Mouse (Mus musculus): Measurements from ENCODE around the gene C1qtnf2. TPM values are rescaled to one million over a fixed set of nuclear protein-coding genes. Genes with fewer than 3 reads are reported as not detected.

C1qtnf2 gene
- polyA plus RNA-seq, 1 experiment from 2014 or later = 0.54 TPM

DNA sequence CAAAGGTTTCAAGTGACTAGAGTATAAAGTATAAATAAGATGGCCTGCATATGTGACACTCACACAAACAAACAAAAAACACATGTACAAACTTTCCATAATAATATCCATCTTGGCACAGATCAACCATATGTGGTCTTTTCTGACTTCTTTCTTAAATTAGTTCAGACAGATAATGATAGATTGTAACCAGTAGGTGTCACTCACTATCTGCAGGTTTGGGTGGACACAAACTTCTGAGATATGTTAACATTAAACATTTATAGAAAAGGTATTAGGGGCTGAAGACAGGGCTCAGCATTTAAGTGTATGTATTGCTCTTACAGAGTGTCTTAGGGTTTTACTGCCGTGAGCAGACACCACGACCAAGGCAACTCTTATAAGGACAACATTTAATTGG is 21.8 kb upstream of the C1qtnf2 start:
- DNase-seq (no peak), ATAC-seq (ENCODE audit: low read depth) (no peak)
- H3K4me3 ChIP-seq (replicated peaks) = no peak overlapping the region
- H3K9ac ChIP-seq = no peak overlapping the region
- H3K4me1 ChIP-seq (replicated peaks) = no peaks in the 10 kb centered on the region
- no peak overlapping the region for H3K4me2 ChIP-seq
- peaks cover 5% of the 10 kb centered on the region for H3K36me3 ChIP-seq
- H3K27ac ChIP-seq = no peak overlapping the region
- H3K9me3 ChIP-seq (replicated peaks) = no peaks in the 10 kb centered on the region
- 43% methylated on average over 2 of the region's 2 CpGs for WGBS (ENCODE audit: insufficient replicate concordance)
- no peaks in the 10 kb centered on the region for H3K27me3 ChIP-seq

DNA sequence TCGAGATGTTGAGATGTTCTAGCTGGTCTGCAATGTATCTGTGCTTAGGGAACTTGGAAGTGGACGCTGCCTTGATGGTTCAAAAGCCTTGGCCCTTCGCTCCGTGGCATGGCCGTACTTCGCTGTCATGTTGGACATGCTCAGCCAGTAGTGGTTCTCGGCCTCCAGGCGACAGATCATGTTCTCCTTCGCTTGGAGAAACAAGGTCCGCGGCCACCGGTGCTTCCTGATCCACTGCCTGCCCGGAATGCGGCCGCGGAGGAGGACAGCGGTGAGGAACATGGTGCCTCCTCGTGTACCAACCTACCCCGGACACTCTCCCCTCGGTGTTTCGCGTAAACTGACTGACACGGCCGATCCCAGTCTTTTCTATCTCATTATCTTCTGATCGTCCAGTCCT is 10.9 kb upstream of the C1qtnf2 start:
- Histone ChIP-seq H3K36me3 (no peaks in the 10 kb centered on the region), H3K27me3 (no peaks in the 10 kb centered on the region), H3K4me3 (replicated peaks) (no peak overlapping the region), H3K27ac (no peak overlapping the region), H3K9ac (no peak overlapping the region), H3K4me2 (no peak overlapping the region), H3K9me3 (replicated peaks) (no peaks in the 10 kb centered on the region), H3K4me1 (replicated peaks) (no peaks in the 10 kb centered on the region)
- DNase-seq (no peak), ATAC-seq (ENCODE audit: low read depth) (no peak)
- WGBS (ENCODE audit: insufficient replicate concordance) = 81% methylated on average over 25 of the region's 25 CpGs

DNA sequence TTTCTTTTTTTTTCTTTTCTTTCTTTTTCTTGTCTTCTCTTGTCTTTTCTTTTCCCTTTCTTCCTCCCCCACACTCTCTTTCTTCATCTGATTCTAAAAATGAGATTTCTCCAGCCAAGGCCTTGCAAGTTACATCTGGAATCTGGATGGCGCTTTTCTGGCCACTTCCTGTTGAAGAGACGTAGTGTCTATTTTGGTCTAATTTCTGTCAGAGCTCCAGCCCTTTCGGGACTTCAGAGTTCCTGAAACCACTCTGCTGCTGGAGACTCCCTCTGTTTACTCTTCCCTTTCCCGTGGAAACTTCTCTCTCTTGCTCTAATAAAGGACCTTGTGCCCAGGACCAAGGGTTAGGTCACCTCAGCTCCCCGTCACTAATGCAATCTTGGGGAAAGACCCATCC is 4.0 kb upstream of the C1qtnf2 start:
- no peak for DNase-seq
- 24% methylated on average over 5 of the region's 5 CpGs for WGBS (ENCODE audit: insufficient replicate concordance)
- no peak for ATAC-seq (ENCODE audit: low read depth)
- no peaks in the 10 kb centered on the region for H3K9me3 ChIP-seq (replicated peaks)
- H3K4me3 ChIP-seq (replicated peaks) = no peak overlapping the region
- no peak overlapping the region for H3K4me2 ChIP-seq
- 0 out of 2 replicates have a peak, but pooled peaks cover 3% of the 10 kb centered on the region for H3K27me3 ChIP-seq
- no peak overlapping the region for H3K9ac ChIP-seq
- no peaks in the 10 kb centered on the region for H3K36me3 ChIP-seq
- H3K27ac ChIP-seq = no peak overlapping the region
- H3K4me1 ChIP-seq (replicated peaks) = 0 out of 2 replicates have a peak, but pooled peaks cover 6% of the 10 kb centered on the region

DNA sequence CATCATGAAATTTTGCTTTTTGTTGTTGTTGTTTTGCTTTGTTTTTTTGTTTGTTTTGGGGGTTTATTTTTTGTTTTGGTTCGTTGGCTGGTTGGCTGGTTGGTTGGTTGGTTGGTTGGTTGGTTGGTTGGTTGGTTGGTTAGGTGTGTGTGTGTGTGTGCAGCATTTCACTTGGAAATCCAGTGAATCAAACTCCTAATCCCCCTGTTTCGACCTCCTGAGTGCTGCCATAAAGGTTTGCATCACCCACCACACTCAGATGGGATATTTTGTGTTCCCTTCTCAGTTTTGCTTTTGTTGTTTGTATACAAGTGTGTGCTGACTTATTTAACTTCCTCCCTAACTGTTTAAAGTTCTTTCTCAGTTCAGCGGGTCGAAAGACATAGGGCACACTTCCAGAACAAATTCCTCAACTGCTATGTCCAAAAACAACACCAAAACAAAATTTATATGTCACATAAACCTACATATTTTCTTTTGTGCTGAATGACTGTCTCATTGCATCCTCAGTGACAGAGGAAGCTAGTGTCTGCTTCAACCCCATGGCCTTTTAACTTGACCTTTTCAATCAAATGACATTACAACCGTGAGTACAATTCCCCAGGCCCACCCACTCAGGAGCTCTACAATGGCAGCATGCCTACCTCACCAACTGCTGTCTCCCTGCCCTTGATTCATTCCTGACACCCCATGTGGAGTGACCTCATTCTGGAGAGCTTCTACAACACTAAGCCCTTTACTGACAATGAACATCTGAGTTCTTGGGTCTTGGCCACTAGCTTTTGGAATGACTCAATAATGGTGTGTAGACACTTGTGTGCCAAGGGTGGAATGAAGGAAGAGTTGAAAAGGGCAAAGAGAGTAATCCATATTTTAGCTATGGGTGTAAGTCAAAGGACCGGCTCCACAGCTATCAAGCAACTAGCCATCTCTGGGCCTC is 2.9 kb upstream of the C1qtnf2 start:
- ATAC-seq (ENCODE audit: low read depth) = no peak
- Histone ChIP-seq H3K36me3 (no peaks in the 10 kb centered on the region), H3K27ac (no peak overlapping the region), H3K9ac (no peak overlapping the region), H3K9me3 (replicated peaks) (no peaks in the 10 kb centered on the region), H3K4me2 (no peak overlapping the region), H3K4me1 (replicated peaks) (0 out of 2 replicates have a peak, but pooled peaks cover 6% of the 10 kb centered on the region), H3K27me3 (0 out of 2 replicates have a peak, but pooled peaks cover 3% of the 10 kb centered on the region), H3K4me3 (replicated peaks) (no peak overlapping the region)
- WGBS (ENCODE audit: insufficient replicate concordance) = 55% methylated on average over 6 of the region's 6 CpGs
- no peak for DNase-seq

DNA sequence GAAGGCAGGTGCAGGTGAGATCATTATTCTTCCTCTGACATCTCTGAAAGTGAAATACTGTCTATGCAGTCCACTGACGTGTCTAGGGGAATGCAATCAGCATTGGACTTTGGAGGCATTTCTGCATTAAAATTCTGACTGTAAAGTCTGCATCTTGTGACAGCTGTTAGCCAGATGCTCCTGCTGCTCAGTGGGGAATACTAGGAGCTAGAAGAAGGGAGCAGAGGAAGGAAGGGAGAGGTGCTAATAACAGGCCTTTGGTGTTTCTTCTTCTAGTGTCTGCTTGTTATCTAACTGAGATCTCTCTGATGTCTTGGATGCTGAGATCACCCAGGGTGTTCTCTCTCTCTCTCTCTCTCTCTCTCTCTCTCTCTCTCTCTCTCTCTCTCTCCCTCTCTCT is 961 bp upstream of the C1qtnf2 start:
- H3K36me3 ChIP-seq = no peaks in the 10 kb centered on the region
- H3K4me1 ChIP-seq (replicated peaks) = 0 out of 2 replicates have a peak, but pooled peaks cover 6% of the 10 kb centered on the region
- no peak overlapping the region for H3K4me3 ChIP-seq (replicated peaks)
- no peak overlapping the region for H3K9ac ChIP-seq
- DNase-seq (no peak), ATAC-seq (ENCODE audit: low read depth) (no peak)
- H3K27me3 ChIP-seq = 0 out of 2 replicates have a peak, but pooled peaks cover 3% of the 10 kb centered on the region
- no peak overlapping the region for H3K27ac ChIP-seq
- no peak overlapping the region for H3K4me2 ChIP-seq
- WGBS (ENCODE audit: insufficient replicate concordance) = 48% methylated on average over 1 of the region's 1 CpGs
- no peaks in the 10 kb centered on the region for H3K9me3 ChIP-seq (replicated peaks)

DNA sequence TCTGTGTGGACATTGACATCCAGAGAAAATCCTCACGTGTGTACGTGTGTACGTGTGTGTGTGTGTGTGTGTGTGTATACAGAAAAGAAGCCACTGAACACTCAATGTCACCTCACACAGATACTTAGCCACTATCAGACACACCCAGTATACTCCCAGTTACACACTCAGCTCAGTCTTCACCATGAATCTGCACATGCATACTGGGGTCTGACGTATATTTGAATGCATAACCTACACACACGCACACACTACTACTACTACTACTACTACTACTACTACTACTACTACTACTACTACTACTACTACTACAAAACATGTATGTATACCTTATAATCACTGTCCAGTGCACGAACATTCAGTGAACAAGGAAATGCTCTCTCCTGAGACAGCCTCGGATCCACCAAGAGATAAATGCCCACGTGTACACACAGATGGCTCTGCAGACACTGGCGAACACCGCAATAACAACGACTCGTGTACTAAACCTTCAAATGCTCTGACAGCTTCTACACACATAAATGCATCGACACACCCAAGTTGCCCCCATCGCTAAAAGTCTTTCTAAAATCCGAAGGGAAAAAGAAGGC is 346 bp upstream of the C1qtnf2 start:
- Histone ChIP-seq H3K9me3 (replicated peaks) (no peaks in the 10 kb centered on the region), H3K27ac (no peak overlapping the region), H3K4me2 (peak overlapping the region; percentile 45; the same call in 1 of the 2 replicates), H3K4me3 (replicated peaks) (no peak overlapping the region), H3K4me1 (replicated peaks) (0 out of 2 replicates have a peak, but pooled peaks cover 6% of the 10 kb centered on the region), H3K36me3 (no peaks in the 10 kb centered on the region), H3K9ac (no peak overlapping the region), H3K27me3 (0 out of 2 replicates have a peak, but pooled peaks cover 3% of the 10 kb centered on the region)
- WGBS (ENCODE audit: insufficient replicate concordance) = 50% methylated on average over 15 of the region's 15 CpGs
- DNase-seq (no peak), ATAC-seq (ENCODE audit: low read depth) (no peak)

DNA sequence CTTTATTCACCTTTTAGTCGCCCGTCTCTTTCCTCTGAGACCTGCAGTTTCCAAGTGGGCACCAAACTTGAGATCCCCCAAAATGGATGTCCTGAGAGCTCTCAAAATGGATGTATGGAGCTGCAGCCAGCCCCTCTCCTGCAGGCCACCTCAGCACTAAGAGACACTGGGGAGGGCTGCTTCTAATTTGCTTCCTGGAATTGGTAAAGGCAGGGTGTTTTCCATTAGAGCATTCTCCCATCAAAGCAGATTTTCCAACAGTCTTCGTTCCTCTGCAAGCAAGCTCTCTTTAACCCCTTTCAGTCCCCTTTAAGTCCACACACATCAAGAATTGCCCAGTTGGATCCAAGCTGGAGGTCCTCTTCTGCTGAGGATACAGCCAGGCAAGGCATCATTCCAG is 5.3 kb downstream of the C1qtnf2 start:
- H3K9me3 ChIP-seq (replicated peaks) = no peaks in the 10 kb centered on the region
- no peaks in the 10 kb centered on the region for H3K36me3 ChIP-seq
- no peak for ATAC-seq (ENCODE audit: low read depth)
- H3K9ac ChIP-seq = no peak overlapping the region
- H3K27ac ChIP-seq = no peak overlapping the region
- H3K4me3 ChIP-seq (replicated peaks) = no peak overlapping the region
- H3K27me3 ChIP-seq = no peaks in the 10 kb centered on the region
- WGBS (ENCODE audit: insufficient replicate concordance) = 72% methylated on average over 3 of the region's 3 CpGs
- H3K4me2 ChIP-seq = no peak overlapping the region
- DNase-seq = no peak
- peaks cover 7% of the 10 kb centered on the region; the same call in 1 of the 2 replicates for H3K4me1 ChIP-seq (replicated peaks)

DNA sequence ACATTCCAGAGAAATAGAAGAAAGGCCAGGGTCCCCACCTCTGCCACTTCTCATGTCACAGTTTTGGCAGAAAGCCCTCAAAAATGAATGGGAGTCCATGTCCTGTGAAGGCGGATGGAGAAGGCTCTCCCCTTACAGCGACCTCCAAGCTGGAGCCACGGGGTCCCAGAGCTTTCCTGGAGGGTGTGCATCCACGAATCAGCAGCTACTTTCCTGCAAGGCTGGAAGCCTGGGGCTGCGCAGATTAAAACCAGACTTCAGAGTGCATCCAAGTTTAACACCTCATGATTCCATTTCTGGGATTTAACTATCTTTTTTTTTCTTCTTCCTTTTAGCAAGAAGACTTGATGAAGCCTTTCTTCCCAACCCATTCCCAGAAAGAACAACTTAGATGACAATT is 6.5 kb downstream of the C1qtnf2 start:
- Histone ChIP-seq H3K9ac (no peak overlapping the region), H3K9me3 (replicated peaks) (no peaks in the 10 kb centered on the region), H3K4me3 (replicated peaks) (no peak overlapping the region), H3K27me3 (no peaks in the 10 kb centered on the region), H3K4me2 (no peak overlapping the region), H3K36me3 (no peaks in the 10 kb centered on the region), H3K27ac (no peak overlapping the region), H3K4me1 (replicated peaks) (peaks cover 4% of the 10 kb centered on the region; the same call in 1 of the 2 replicates)
- 41% methylated on average over 5 of the region's 5 CpGs for WGBS (ENCODE audit: insufficient replicate concordance)
- ATAC-seq (ENCODE audit: low read depth) (no peak), DNase-seq (no peak)

DNA sequence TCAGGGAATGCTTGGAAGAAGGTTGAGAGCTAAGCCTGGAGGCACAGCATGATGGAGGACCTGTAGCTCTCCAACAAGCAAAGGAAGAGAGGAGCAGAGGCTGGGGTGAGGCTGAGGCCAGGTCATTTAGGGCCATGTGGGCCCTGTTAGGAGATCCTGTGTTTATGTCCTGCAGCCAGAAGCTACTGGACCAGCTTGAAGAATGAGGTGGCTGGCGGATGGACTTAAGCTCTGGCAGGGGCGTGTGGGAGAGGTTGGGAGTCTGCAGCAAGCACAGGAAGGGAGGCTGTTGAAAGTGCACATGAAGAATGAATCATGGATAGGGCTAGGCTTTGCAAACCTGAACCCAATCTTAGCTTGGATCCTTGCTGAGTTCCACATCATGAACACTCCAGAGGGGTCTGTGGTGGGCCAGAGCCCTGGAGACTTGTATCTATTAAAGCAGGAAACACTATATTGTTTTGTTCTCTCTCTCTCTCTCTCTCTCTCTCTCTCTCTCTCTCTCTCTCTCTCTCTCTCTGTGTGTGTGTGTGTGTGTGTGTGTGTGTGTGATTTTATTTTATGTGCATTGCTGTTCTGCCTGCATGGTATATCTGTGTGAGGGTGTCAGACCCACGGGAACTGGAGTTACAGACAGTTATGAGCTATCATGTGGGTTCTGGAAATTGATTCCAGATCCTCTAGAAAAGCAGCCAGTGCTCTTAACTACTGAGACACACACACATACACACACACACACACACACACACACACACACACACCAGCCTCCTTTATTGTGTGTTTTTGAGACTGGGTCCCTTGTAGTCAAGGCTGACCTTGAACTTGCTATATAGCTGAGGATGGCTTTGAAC is 7.8 kb downstream of the C1qtnf2 start:
- no peaks in the 10 kb centered on the region for H3K27me3 ChIP-seq
- H3K27ac ChIP-seq = no peak overlapping the region
- no peak for ATAC-seq (ENCODE audit: low read depth)
- H3K4me1 ChIP-seq (replicated peaks) = peaks cover 4% of the 10 kb centered on the region; the same call in 1 of the 2 replicates
- H3K9ac ChIP-seq = no peak overlapping the region
- no peak overlapping the region for H3K4me2 ChIP-seq
- 31% methylated on average over 3 of the region's 3 CpGs for WGBS (ENCODE audit: insufficient replicate concordance)
- no peaks in the 10 kb centered on the region for H3K9me3 ChIP-seq (replicated peaks)
- no peaks in the 10 kb centered on the region for H3K36me3 ChIP-seq
- DNase-seq = no peak
- no peak overlapping the region for H3K4me3 ChIP-seq (replicated peaks)

DNA sequence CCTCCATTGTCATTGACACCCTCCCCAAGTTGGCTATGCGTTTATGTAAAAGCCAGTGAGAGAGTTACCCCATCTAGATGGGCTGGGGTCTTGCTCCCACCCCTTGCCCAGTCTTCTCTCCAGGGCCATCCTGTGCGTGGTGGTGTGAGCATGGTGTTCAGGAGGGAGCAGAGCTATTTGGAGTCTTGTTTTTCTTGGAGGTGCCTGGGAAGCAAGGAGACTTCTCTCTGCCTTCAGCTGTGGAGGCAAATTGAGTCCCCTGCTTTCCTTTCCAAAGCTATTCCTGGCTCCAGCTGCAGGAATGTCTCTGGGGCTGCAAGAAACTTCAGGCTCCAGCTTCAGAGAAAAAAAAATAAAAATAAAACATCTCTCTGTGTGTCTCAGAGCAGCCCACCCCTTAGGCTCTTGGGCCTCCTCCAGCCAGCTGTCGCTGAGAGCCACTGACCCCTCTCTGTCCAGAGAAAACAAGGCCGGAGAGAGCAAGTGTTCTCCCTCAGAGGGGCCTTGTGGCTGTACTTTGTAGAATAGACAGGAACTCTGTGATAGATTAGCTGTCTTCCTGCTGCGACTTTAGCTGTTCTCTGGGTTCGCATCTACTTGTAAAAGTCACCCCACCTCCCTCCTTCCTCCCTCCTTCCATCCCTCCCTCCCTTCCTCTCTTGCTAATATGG is 9.2 kb downstream of the C1qtnf2 start:
- H3K9ac ChIP-seq = no peak overlapping the region
- no peak overlapping the region for H3K4me3 ChIP-seq (replicated peaks)
- H3K4me1 ChIP-seq (replicated peaks) = peaks cover 4% of the 10 kb centered on the region; the same call in 1 of the 2 replicates
- WGBS (ENCODE audit: insufficient replicate concordance) = 31% methylated on average over 6 of the region's 6 CpGs
- DNase-seq = no peak
- no peaks in the 10 kb centered on the region for H3K9me3 ChIP-seq (replicated peaks)
- H3K4me2 ChIP-seq = no peak overlapping the region
- no peak overlapping the region for H3K27ac ChIP-seq
- H3K36me3 ChIP-seq = no peaks in the 10 kb centered on the region
- no peaks in the 10 kb centered on the region for H3K27me3 ChIP-seq
- no peak for ATAC-seq (ENCODE audit: low read depth)
